Mouse (Mus musculus) brown adipose tissue, adult 24 weeks (tissue): ENCODE data around the gene Prap1. TPM values are rescaled to one million over a fixed set of nuclear protein-coding genes. Genes with fewer than 3 reads are reported as not detected.

Experiments used
- H3K27ac ChIP-seq: fragments of 200-500 bp; replicated peaks from 2 replicates; pipeline ENCODE4 v1.5.1; 2012; ENCODE audit warnings: low read depth, mild to moderate bottlenecking, low read length
- H3K4me1 ChIP-seq: fragments of 200-500 bp; 2 replicates; pipeline ENCODE4 v1.6.1; 2012; ENCODE audit warnings: low read length, mixed read lengths; ENCODE audit not compliant: control insufficient read depth, insufficient read depth, insufficient read length
- H3K4me3 ChIP-seq: fragments of 200-500 bp; 2 replicates; pipeline ENCODE4 v1.5.1; 2012; ENCODE audit warnings: low read depth, mild to moderate bottlenecking, low read length, moderate library complexity; ENCODE audit not compliant: insufficient read depth
- polyA plus RNA-seq: library from polyadenylated mRNA; stranded (reverse); fragments of >200 nt; gene quantifications from 2 replicates; pipeline ENCODE4 v1.2.4, GENCODE M21; 2012; ENCODE audit not compliant: missing spikeins, insufficient read depth, insufficient read length

Gene Prap1
- polyA plus RNA-seq, 1 experiment, result not detected

DNA sequence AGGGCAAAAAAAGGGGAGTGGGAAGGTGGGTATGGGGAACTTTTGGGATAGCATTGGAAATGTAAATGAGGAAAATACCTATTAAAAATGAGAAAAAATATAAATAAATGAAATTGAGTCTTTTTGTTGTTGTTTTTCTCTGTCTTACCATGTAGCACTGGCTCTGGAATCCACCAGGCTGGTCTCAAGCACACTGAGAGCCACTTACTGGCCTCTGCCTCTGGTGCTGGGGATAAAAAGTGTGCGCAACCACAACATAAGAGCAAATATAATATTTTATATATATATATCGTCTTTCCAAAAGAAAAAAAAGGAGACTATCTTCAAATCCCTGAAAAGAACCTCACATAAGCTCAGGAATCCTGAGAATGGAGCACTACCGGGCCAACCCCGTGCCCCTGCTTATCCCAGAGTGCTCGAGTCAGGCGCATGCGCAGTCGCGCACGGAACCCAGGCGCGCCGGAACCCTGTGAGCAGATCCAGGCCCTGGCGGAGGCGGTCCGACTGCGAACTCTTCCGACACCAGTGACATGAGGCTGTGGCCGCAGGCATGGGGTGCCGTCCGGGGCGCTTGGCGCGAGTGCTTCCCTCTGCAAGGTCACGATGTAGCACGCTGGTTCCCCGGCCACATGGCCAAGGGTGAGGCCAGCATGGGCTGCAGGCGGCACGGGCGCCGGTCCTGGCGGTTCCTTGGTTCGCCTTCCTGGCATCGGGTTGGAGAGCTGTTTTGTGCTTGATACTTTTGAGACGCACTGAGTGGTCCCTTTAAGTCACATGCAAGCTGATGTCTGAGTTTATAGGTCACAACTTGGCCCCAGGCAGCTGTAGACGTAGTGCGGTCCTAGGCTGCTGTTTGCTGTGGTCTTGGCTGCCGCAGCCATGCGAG is 44.2 kb downstream of the Prap1 start, which contains the start of gene Mtg1:
TSS of gene Mtg1 (plus strand) at position 430 of the 886 bp plus-strand sequence.
- H3K4me3 ChIP-seq, result peak within 1 kb of the TSS; percentile 94
- H3K4me1 ChIP-seq, result no peaks in the 10 kb centered on the region
- peak within 1 kb of the TSS; percentile 79 for H3K27ac ChIP-seq

- peak overlapping the region; percentile 94 for H3K4me3 ChIP-seq
- H3K27ac ChIP-seq, result peak overlapping the region; percentile 79
- no peaks in the 10 kb centered on the region for H3K4me1 ChIP-seq
Observed at GRCm38 (mm10) chr7:140138021-140138310, 44.8 kb downstream of the Prap1 start.

GRCm38 (mm10) chr7:140141350-140141749 is 48.2 kb downstream of the Prap1 start:
- H3K4me1 ChIP-seq, result no peaks in the 10 kb centered on the region
- H3K4me3 ChIP-seq, result no peak overlapping the region
- H3K27ac ChIP-seq, result no peak overlapping the region

GRCm38 (mm10) chr7:140144550-140144949 is 51.4 kb downstream of the Prap1 start:
- Histone ChIP-seq H3K27ac (no peak overlapping the region), H3K4me1 (no peaks in the 10 kb centered on the region), H3K4me3 (no peak overlapping the region)

Other genes with a start within 250 kb of the Prap1 start
- gene Kndc1, start 198.7 kb upstream of the Prap1 start, polyA plus RNA-seq, result 0.32 TPM in 1 of 2 replicates, not detected in the other
- not detected in 2 replicates for gene Utf1, start 149.6 kb upstream of the Prap1 start, polyA plus RNA-seq
- gene 6430531B16Rik, start 114.6 kb upstream of the Prap1 start, polyA plus RNA-seq, result not detected in 2 replicates
- gene Adam8, start 100.8 kb upstream of the Prap1 start, polyA plus RNA-seq, result 3.0 TPM in 1 of 2 replicates, not detected in the other
- gene Zfp511, start 57.0 kb upstream of the Prap1 start, polyA plus RNA-seq, result 12.9 and 13.9 TPM in 2 replicates
- gene Tubgcp2, start 56.7 kb upstream of the Prap1 start, polyA plus RNA-seq, result 8.6 and 9.1 TPM in 2 replicates
- gene Msx3, start 44.3 kb upstream of the Prap1 start, polyA plus RNA-seq, result not detected in 2 replicates
- gene Caly, start 10.8 kb upstream of the Prap1 start, polyA plus RNA-seq, result not detected in 2 replicates
- gene Fuom, start 9.0 kb downstream of the Prap1 start, polyA plus RNA-seq, result 211 and 236 TPM in 2 replicates
- 45.1 and 45.3 TPM in 2 replicates for gene Paox, start 22.4 kb downstream of the Prap1 start, polyA plus RNA-seq
- gene Echs1, start 23.1 kb downstream of the Prap1 start, polyA plus RNA-seq, result 1,018 and 1,090 TPM in 2 replicates
- gene Mtg1, start 44.2 kb downstream of the Prap1 start, polyA plus RNA-seq, result 49.2 and 54.7 TPM in 2 replicates
- gene Sprn, start 61.5 kb downstream of the Prap1 start, polyA plus RNA-seq, result not detected in 2 replicates
- gene Olfr522, start 71.4 kb downstream of the Prap1 start, polyA plus RNA-seq, result not detected in 2 replicates
- not detected in 2 replicates for gene Olfr523, start 79.8 kb downstream of the Prap1 start, polyA plus RNA-seq
- not detected in 2 replicates for gene Olfr524, start 112.6 kb downstream of the Prap1 start, polyA plus RNA-seq
- gene Cd163l1, start 124.9 kb downstream of the Prap1 start, polyA plus RNA-seq, result not detected in 2 replicates
- not detected in 2 replicates for gene 5830411N06Rik, start 153.9 kb downstream of the Prap1 start, polyA plus RNA-seq
- not detected in 2 replicates for gene Olfr525, start 227.5 kb downstream of the Prap1 start, polyA plus RNA-seq
- not detected in 2 replicates for gene Olfr527, start 240.6 kb downstream of the Prap1 start, polyA plus RNA-seq